ENCODE assay signal across 9 mouse cellular contexts in the genomic region with DNA sequence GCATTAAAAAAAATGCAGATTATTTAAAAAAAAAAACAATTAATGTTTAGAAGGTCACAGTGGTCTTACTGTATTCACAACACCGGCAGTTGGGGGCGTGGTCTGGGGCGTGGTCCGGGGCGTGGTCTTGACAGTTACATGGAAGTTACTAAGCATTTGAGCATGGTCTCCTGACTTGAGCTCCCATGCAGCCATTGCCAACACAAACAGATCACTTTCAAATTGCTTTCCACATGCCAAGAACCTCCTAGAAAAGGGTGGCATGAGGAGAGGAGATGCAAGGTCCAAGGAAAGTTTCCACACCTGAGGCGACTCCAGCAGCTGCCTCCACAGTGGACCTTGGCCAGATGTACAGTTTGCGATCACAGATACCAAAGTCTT. TPM values are rescaled to one million over a fixed set of nuclear protein-coding genes. Genes with fewer than 3 reads are reported as not detected.
DNase-seq lines count a peak whose midpoint lies in the region; ATAC-seq and TF ChIP-seq lines count a peak whose summit lies in the region.
"Had no signal": no experiment of that assay in that cellular context is flagged by ENCODE, and none has a peak within 500 bp of the region (broad histone marks: within the 10 kb centered on the region; RNA-seq: fewer than 3 reads in every experiment).

No protein-coding gene starts in this region.

- H3K4me3 ChIP-seq in hindbrain, embryonic 12.5 days = no peak overlapping the region
- no peak overlapping the region for H3K4me3 ChIP-seq in hindbrain, embryonic 16.5 days (ENCODE audit: low read length)
- no peak overlapping the region for H3K4me3 ChIP-seq in liver, postnatal 0 days (ENCODE audit: low read depth, low read length)

- 0 out of 2 replicates have a peak overlapping the region, but pooled peaks have one; percentile 23 for H3K27ac ChIP-seq in hindbrain, embryonic 12.5 days
- no peak overlapping the region for H3K27ac ChIP-seq in hindbrain, embryonic 16.5 days (ENCODE audit: low read depth, low read length)
- H3K27ac ChIP-seq in liver, postnatal 0 days (ENCODE audit: low read depth) = no peak overlapping the region

- H3K27me3 ChIP-seq in hindbrain, embryonic 12.5 days = no peaks in the 10 kb centered on the region
- H3K27me3 ChIP-seq in hindbrain, embryonic 16.5 days (replicated peaks; ENCODE audit: control insufficient read depth, insufficient read depth, low read length) = no peaks in the 10 kb centered on the region
- H3K27me3 ChIP-seq in liver, postnatal 0 days (ENCODE audit: insufficient read depth, low read length) = no peaks in the 10 kb centered on the region

- no peak for TF ChIP-seq CTCF in liver, postnatal 0 days (IDR thresholded peaks at IDR 0.05; ENCODE audit: low read depth)

- H3K9me3 ChIP-seq in hindbrain, embryonic 12.5 days (replicated peaks) = no peaks in the 10 kb centered on the region
- no peaks in the 10 kb centered on the region for H3K9me3 ChIP-seq in hindbrain, embryonic 16.5 days (ENCODE audit: control insufficient read depth, low read length)
- no peaks in the 10 kb centered on the region for H3K9me3 ChIP-seq in liver, postnatal 0 days (ENCODE audit: low read length)

- H3K9ac ChIP-seq in hindbrain, embryonic 12.5 days = no peak overlapping the region
- no peak overlapping the region for H3K9ac ChIP-seq in hindbrain, embryonic 16.5 days (ENCODE audit: low read depth, low read length)
- H3K9ac ChIP-seq in liver, postnatal 0 days (replicated peaks) = no peak overlapping the region

- peaks cover 13% of the 10 kb centered on the region; the same call in 1 of the 2 replicates for H3K4me1 ChIP-seq in hindbrain, embryonic 12.5 days
- no peaks in the 10 kb centered on the region; the same call in 1 of the 2 replicates for H3K4me1 ChIP-seq in hindbrain, embryonic 16.5 days (ENCODE audit: control insufficient read depth, insufficient read depth, low read depth, low read length)
- no peaks in the 10 kb centered on the region for H3K4me1 ChIP-seq in liver, postnatal 0 days (ENCODE audit: insufficient read depth)

- H3K4me2 ChIP-seq in hindbrain, embryonic 12.5 days (replicated peaks) = no peak overlapping the region
- H3K4me2 ChIP-seq in hindbrain, embryonic 16.5 days (ENCODE audit: low read length) = no peak overlapping the region
- no peak overlapping the region for H3K4me2 ChIP-seq in liver, postnatal 0 days (ENCODE audit: low read depth, low read length)

- H3K36me3 ChIP-seq in hindbrain, embryonic 12.5 days = no peaks in the 10 kb centered on the region
- no peaks in the 10 kb centered on the region for H3K36me3 ChIP-seq in hindbrain, embryonic 16.5 days (ENCODE audit: control insufficient read depth, insufficient read depth, low read length)
- no peaks in the 10 kb centered on the region for H3K36me3 ChIP-seq in liver, postnatal 0 days (replicated peaks; ENCODE audit: insufficient read depth, low read length)

- peak; percentile 28 for DNase-seq in MEL-GATA-1-ER (ENCODE audit: extremely low read depth, low read depth)
- peak; percentile 36 for DNase-seq in fibroblast of lung, adult 2 months (ENCODE audit: low read depth)
- peak; percentile 67 for DNase-seq in liver, postnatal 0 days
- no peak for DNase-seq in right cerebral cortex, postnatal 14 days
- DNase-seq in frontal cortex, postnatal 14 days (ENCODE audit: low spot score in 2 of 2) = no peak

- 31% methylated on average over 7 of the region's 7 CpGs for WGBS in hindbrain, embryonic 12.5 days
- 31% methylated on average over 7 of the region's 7 CpGs for WGBS in hindbrain, embryonic 16.5 days
- 28% methylated on average over 7 of the region's 7 CpGs for WGBS in liver, postnatal 0 days (ENCODE audit: insufficient replicate concordance)

- no peak for ATAC-seq in hindbrain, embryonic 12.5 days (ENCODE audit: low FRiP score)
- ATAC-seq in hindbrain, embryonic 16.5 days = no peak
- ATAC-seq in liver, postnatal 0 days = no peak
- no peak for ATAC-seq in frontal cortex, adult (ENCODE audit: low TSS enrichment)

- no peak for TF ChIP-seq EP300 in liver, postnatal 0 days (IDR thresholded peaks at IDR 0.05; ENCODE audit: low read depth)

RNA-seq across cellular contexts. Expression of a gene that starts 40.6 kb away (rescaled TPM):
- polyA plus RNA-seq in hindbrain, embryonic 12.5 days (2016; fragmentation: Nextera tagmentation; extraction: Ambion mirVana) = not detected in 2 replicates
- not detected in 2 replicates for polyA plus RNA-seq in hindbrain, embryonic 16.5 days (2015; fragmentation: Nextera tagmentation; extraction: Ambion mirVana)
- not detected in 2 replicates for polyA plus RNA-seq in liver, postnatal 0 days (2015; fragmentation: Nextera tagmentation; extraction: Ambion mirVana)
- polyA plus RNA-seq: limb, embryonic 11.5 days had no signal

Comparison
In these comparisons a context has a peak if more than half of its experiments do, and no peak if none do; other contexts are left out.
1. DNase-seq: peak in MEL-GATA-1-ER (single experiment), fibroblast of lung, adult 2 months (single experiment) and liver, postnatal 0 days (single experiment); none in right cerebral cortex, postnatal 14 days (single experiment) and frontal cortex, postnatal 14 days (0 of 2).